Mouse (Mus musculus) E14TG2a.4 (cell line): ENCODE results near the gene Zc3h10.

Experiments used
- CTCF ChIP-seq: conservative IDR thresholded peaks from 2 replicates; pipeline ENCODE4 v1.5.1; 2014; ENCODE audit warnings: low read length
- NANOG ChIP-seq: IDR thresholded peaks from 2 replicates; pipeline ENCODE4 v1.6.1; 2014; ENCODE audit warnings: borderline replicate concordance, low read length, mixed read lengths

GRCm38 (mm10) chr10:128544151-128544657 lies 3.4 kb downstream of the Zc3h10 start:
- TF ChIP-seq CTCF (no peak), NANOG (no peak)
